Mouse (Mus musculus) midbrain, embryonic 14.5 days (tissue): Measurements from ENCODE around the gene Gm20388. TPM values are rescaled to one million over a fixed set of nuclear protein-coding genes. Genes with fewer than 3 reads are reported as not detected.

Experiments used
- ATAC-seq: fragments of 200-750 bp; cut with Nextera tagmentation; 2 replicates; pipeline ENCODE4 v1.8.0; 2017; ENCODE audit warnings: moderate number of reproducible peaks, moderate library complexity; ENCODE audit not compliant: low FRiP score, low TSS enrichment
- DNase-seq: peaks from one replicate; pipeline ENCODE4 v3.0.0-alpha.2; 2015
- H3K27ac ChIP-seq: fragments of 300-500 bp; sonication (generic); replicated peaks from 2 replicates; pipeline ENCODE4 v1.5.1; 2014; ENCODE audit warnings: mild to moderate bottlenecking, low read depth, low read length, moderate library complexity
- H3K27me3 ChIP-seq: fragments of 300-500 bp; sonication (generic); 2 replicates; pipeline ENCODE4 v1.6.1; 2014; ENCODE audit warnings: low read length, control low read depth, mixed read lengths; ENCODE audit not compliant: control insufficient read depth, insufficient read depth
- H3K36me3 ChIP-seq: fragments of 300-500 bp; sonication (generic); 2 replicates; pipeline ENCODE4 v1.6.1; 2014; ENCODE audit warnings: low read length, control low read depth; ENCODE audit not compliant: control insufficient read depth, insufficient read depth
- H3K4me1 ChIP-seq: fragments of 300-500 bp; sonication (generic); 2 replicates; pipeline ENCODE4 v1.6.1; 2014; ENCODE audit warnings: mild to moderate bottlenecking, antibody characterized with exemption, low read length, control low read depth; ENCODE audit not compliant: control insufficient read depth, insufficient read depth
- H3K4me2 ChIP-seq: fragments of 300-500 bp; sonication (generic); 2 replicates; pipeline ENCODE4 v1.6.1; 2014; ENCODE audit warnings: mild to moderate bottlenecking, low read length, moderate library complexity
- H3K4me3 ChIP-seq: fragments of 300-500 bp; sonication (generic); replicated peaks from 2 replicates; pipeline ENCODE4 v1.5.1; 2014; ENCODE audit warnings: low read depth, low read length
- H3K9ac ChIP-seq: fragments of 300-500 bp; sonication (generic); replicated peaks from 2 replicates; pipeline ENCODE4 v1.6.1; 2014; ENCODE audit warnings: mild to moderate bottlenecking, low read length, moderate library complexity
- H3K9me3 ChIP-seq: fragments of 300-500 bp; sonication (generic); 2 replicates; pipeline ENCODE4 v1.6.1; 2016; ENCODE audit warnings: low read length, control low read depth, mixed read lengths; ENCODE audit not compliant: control insufficient read depth
- WGBS: fragments of 180-500 bp; shearing (Covaris S2); extraction: QIAGEN DNeasy Blood & Tissue Kit; methylation state at CpG from one replicate; pipeline ENCODE4 v1.1.7; 2014; 5-methylcytosine and 5-hydroxymethylcytosine counted together
- polyA plus RNA-seq: library from polyadenylated mRNA; unstranded; fragments of >200 nt; fragmentation: Nextera tagmentation; extraction: Ambion mirVana; gene quantifications from 2 replicates; pipeline ENCODE4 v1.2.1, GENCODE M21; 2014

Gene Gm20388
- polyA plus RNA-seq, 1 experiment from 2014 or later = 4.1 TPM

GRCm38 (mm10) chr8:121220103-121220899, 1309.7 kb downstream of the Gm20388 start:
- peak; percentile 30 for DNase-seq
- 48% methylated on average over 33 of the region's 33 CpGs for WGBS
- Histone ChIP-seq H3K4me3 (no peak overlapping the region), H3K9ac (no peak overlapping the region), H3K4me2 (no peak overlapping the region), H3K27me3 (no peaks in the 10 kb centered on the region), H3K36me3 (no peaks in the 10 kb centered on the region), H3K27ac (no peak overlapping the region), H3K9me3 (no peaks in the 10 kb centered on the region), H3K4me1 (no peaks in the 10 kb centered on the region)
- ATAC-seq = no peak

GRCm38 (mm10) chr8:121224709-121225108, 1314.1 kb downstream of the Gm20388 start:
- DNase-seq = no peak
- H3K4me2 ChIP-seq = no peak overlapping the region
- no peak overlapping the region for H3K9ac ChIP-seq
- H3K4me3 ChIP-seq = no peak overlapping the region
- H3K4me1 ChIP-seq = no peaks in the 10 kb centered on the region
- H3K27ac ChIP-seq = no peak overlapping the region
- no peak for ATAC-seq
- WGBS = 73% methylated on average over 8 of the region's 8 CpGs
- H3K36me3 ChIP-seq = no peaks in the 10 kb centered on the region
- H3K27me3 ChIP-seq = no peaks in the 10 kb centered on the region
- no peaks in the 10 kb centered on the region for H3K9me3 ChIP-seq

GRCm38 (mm10) chr8:121227756-121228155, 1317.1 kb downstream of the Gm20388 start:
- DNase-seq = no peak
- no peak overlapping the region for H3K27ac ChIP-seq
- ATAC-seq = no peak
- H3K9ac ChIP-seq = no peak overlapping the region
- no peaks in the 10 kb centered on the region for H3K27me3 ChIP-seq
- H3K4me2 ChIP-seq = no peak overlapping the region
- no peaks in the 10 kb centered on the region for H3K9me3 ChIP-seq
- no peaks in the 10 kb centered on the region for H3K4me1 ChIP-seq
- H3K4me3 ChIP-seq = no peak overlapping the region
- H3K36me3 ChIP-seq = no peaks in the 10 kb centered on the region
- WGBS = 82% methylated on average over 18 of the region's 18 CpGs

- ATAC-seq (no peak), DNase-seq (no peak)
Observed at GRCm38 (mm10) chr8:121228892-121229291, 1318.3 kb downstream of the Gm20388 start.

GRCm38 (mm10) chr8:121229550-121229949, 1318.9 kb downstream of the Gm20388 start:
- Histone ChIP-seq H3K27me3 (no peaks in the 10 kb centered on the region), H3K4me1 (no peaks in the 10 kb centered on the region), H3K36me3 (no peaks in the 10 kb centered on the region), H3K9me3 (no peaks in the 10 kb centered on the region), H3K4me2 (no peak overlapping the region), H3K4me3 (no peak overlapping the region), H3K27ac (no peak overlapping the region), H3K9ac (no peak overlapping the region)
- WGBS = 40% methylated on average over 7 of the region's 7 CpGs
- ATAC-seq (no peak), DNase-seq (no peak)

More at GRCm38 (mm10) chr8:121228892-121229291, 1318.3 kb downstream of the Gm20388 start:
- no peaks in the 10 kb centered on the region for H3K27me3 ChIP-seq
- no peak overlapping the region for H3K4me3 ChIP-seq
- no peaks in the 10 kb centered on the region for H3K36me3 ChIP-seq
- no peak overlapping the region for H3K27ac ChIP-seq
- WGBS = 71% methylated on average over 3 of the region's 3 CpGs
- no peak overlapping the region for H3K9ac ChIP-seq
- H3K9me3 ChIP-seq = no peaks in the 10 kb centered on the region
- H3K4me1 ChIP-seq = no peaks in the 10 kb centered on the region
- H3K4me2 ChIP-seq = no peak overlapping the region

- Histone ChIP-seq H3K36me3 (no peaks in the 10 kb centered on the region), H3K27me3 (no peaks in the 10 kb centered on the region), H3K4me1 (no peaks in the 10 kb centered on the region), H3K4me2 (no peak overlapping the region), H3K27ac (no peak overlapping the region), H3K4me3 (no peak overlapping the region), H3K9ac (no peak overlapping the region), H3K9me3 (no peaks in the 10 kb centered on the region)
- 13% methylated on average over 4 of the region's 4 CpGs for WGBS
- DNase-seq (no peak), ATAC-seq (no peak)
Observed at GRCm38 (mm10) chr8:121233196-121233595, 1322.6 kb downstream of the Gm20388 start.

GRCm38 (mm10) chr8:121234915-121235314, 1324.3 kb downstream of the Gm20388 start:
- no peaks in the 10 kb centered on the region for H3K4me1 ChIP-seq
- H3K9ac ChIP-seq = no peak overlapping the region
- no peak overlapping the region for H3K4me3 ChIP-seq
- ATAC-seq = no peak
- H3K27me3 ChIP-seq = no peaks in the 10 kb centered on the region
- H3K4me2 ChIP-seq = no peak overlapping the region
- DNase-seq = peak; percentile 29
- 65% methylated on average over 7 of the region's 7 CpGs for whole genome bisulfite sequencing
- H3K9me3 ChIP-seq = no peaks in the 10 kb centered on the region
- no peak overlapping the region for H3K27ac ChIP-seq
- no peaks in the 10 kb centered on the region for H3K36me3 ChIP-seq

GRCm38 (mm10) chr8:121239640-121240039, 1329.0 kb downstream of the Gm20388 start:
- Histone ChIP-seq H3K4me1 (peaks cover 17% of the 10 kb centered on the region), H3K9me3 (no peaks in the 10 kb centered on the region), H3K27me3 (no peaks in the 10 kb centered on the region), H3K4me2 (no peak overlapping the region), H3K4me3 (no peak overlapping the region), H3K27ac (no peak overlapping the region), H3K9ac (no peak overlapping the region), H3K36me3 (no peaks in the 10 kb centered on the region)
- ATAC-seq (no peak), DNase-seq (no peak)
- 72% methylated on average over 6 of the region's 6 CpGs for WGBS
